8 mouse cellular contexts compared by ENCODE assay signal in the genomic region with DNA sequence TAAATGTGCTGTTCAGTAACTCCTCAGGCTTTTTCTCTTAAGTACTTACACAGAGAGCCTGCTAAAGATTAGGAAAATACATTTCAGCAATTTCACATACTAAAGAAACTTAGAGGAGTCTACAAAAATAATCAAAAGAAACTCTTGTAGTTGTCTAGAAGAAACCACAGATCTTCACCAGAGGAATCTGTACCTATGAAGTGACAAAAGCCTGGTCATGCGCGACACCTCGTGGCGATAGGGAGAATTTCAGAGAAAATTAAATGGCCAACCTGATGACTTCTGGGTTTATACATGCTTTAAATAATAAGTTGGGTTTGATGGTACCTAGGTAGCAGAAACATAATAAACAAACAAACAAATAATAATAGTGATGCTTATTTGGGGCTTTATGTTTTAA.
DNase-seq lines count a peak whose midpoint lies in the region; ATAC-seq and TF ChIP-seq lines count a peak whose summit lies in the region.

No protein-coding gene starts in this region.

- TF ChIP-seq POLR2A in kidney, adult 2 months (IDR thresholded peaks at IDR 0.05; ENCODE audit: low read depth, low read length), result no peak

- no peak overlapping the region for H3K4me3 ChIP-seq in forebrain, embryonic 13.5 days
- no peak overlapping the region for H3K4me3 ChIP-seq in kidney, adult 2 months (ENCODE audit: insufficient read depth, low read depth, low read length)
- no peak overlapping the region for H3K4me3 ChIP-seq in limb, embryonic 10.5 days

- no peak overlapping the region for H3K27ac ChIP-seq in forebrain, embryonic 13.5 days
- no peak overlapping the region for H3K27ac ChIP-seq in kidney, adult 2 months (ENCODE audit: insufficient read depth, low read depth, low read length)
- H3K27ac ChIP-seq in limb, embryonic 10.5 days, result no peak overlapping the region

- under 1% methylated on average over 4 of the region's 4 CpGs for WGBS in forebrain, embryonic 13.5 days
- WGBS in kidney, adult 2 months, result under 1% methylated on average over 4 of the region's 4 CpGs
- WGBS in limb, embryonic 10.5 days, result 0% methylated on average over 4 of the region's 4 CpGs

- peak; percentile 81 for DNase-seq in 3T3-L1 (ENCODE audit: low read depth, low spot score)
- peak; percentile 28 for DNase-seq in brain, embryonic 18.5 days (ENCODE audit: low read depth, low spot score)
- DNase-seq in kidney, adult 2 months, result peak; percentile 54
- peak; percentile 58 for DNase-seq in limb, embryonic 10.5 days (ENCODE audit: low spot score)
- DNase-seq in retina, embryonic 14.5 days (ENCODE audit: low spot score), result peak; percentile 85
- no peak for DNase-seq in spleen, adult 12 weeks (ENCODE audit: low spot score)

- H3K27me3 ChIP-seq in forebrain, embryonic 13.5 days, result no peaks in the 10 kb centered on the region
- no peaks in the 10 kb centered on the region for H3K27me3 ChIP-seq in kidney, adult 2 months (replicated peaks; ENCODE audit: control insufficient read depth, insufficient read depth, low read length)
- H3K27me3 ChIP-seq in limb, embryonic 10.5 days (ENCODE audit: low read depth, poor library complexity, severe bottlenecking), result no peaks in the 10 kb centered on the region

- no peaks in the 10 kb centered on the region for H3K9me3 ChIP-seq in forebrain, embryonic 13.5 days (replicated peaks)
- H3K9me3 ChIP-seq in limb, embryonic 10.5 days (replicated peaks), result no peaks in the 10 kb centered on the region

- H3K4me2 ChIP-seq in forebrain, embryonic 13.5 days, result no peak overlapping the region

- TF ChIP-seq CTCF in kidney, adult 2 months (conservative IDR thresholded peaks at IDR 0.05; ENCODE audit: insufficient read depth, insufficient read length, low read depth, low read length), result peak; percentile 72

- H3K36me3 ChIP-seq in forebrain, embryonic 13.5 days (ENCODE audit: poor library complexity, severe bottlenecking), result no peaks in the 10 kb centered on the region
- no peaks in the 10 kb centered on the region for H3K36me3 ChIP-seq in kidney, adult 2 months (ENCODE audit: control insufficient read depth, insufficient read depth, low read length)
- H3K36me3 ChIP-seq in limb, embryonic 10.5 days, result no peaks in the 10 kb centered on the region

- peak; percentile 58 for ATAC-seq in CD4-positive, CD25-positive, alpha-beta regulatory T cell, adult 4 months
- ATAC-seq in forebrain, embryonic 13.5 days, result peak; percentile 63; the same call in 1 of the 2 replicates

- H3K9ac ChIP-seq in forebrain, embryonic 13.5 days, result no peak overlapping the region

- H3K4me1 ChIP-seq in forebrain, embryonic 13.5 days, result no peaks in the 10 kb centered on the region
- H3K4me1 ChIP-seq in kidney, adult 2 months (ENCODE audit: control insufficient read depth, insufficient read depth, low read length), result no peaks in the 10 kb centered on the region
- no peaks in the 10 kb centered on the region for H3K4me1 ChIP-seq in limb, embryonic 10.5 days
